Mouse (Mus musculus) embryonic stem cell, embryonic (primary cell): ENCODE results near the gene Tmem201.

ENCODE experiments used
- CTCF ChIA-PET, 4 experiments: fragments of 300-600 bp in 2 of 4; fragments of 350-600 bp in 2 of 4; sonication (Branson Sonifier 250); formaldehyde crosslinking; loops; one replicate each; lab custom pipeline; 2022; ENCODE audit warnings: inconsistent platforms in 2 of 4; lab: Charles Lee
- POLR2A ChIA-PET, 4 experiments: fragments of 300-600 bp in 2 of 4; fragments of 350-600 bp in 2 of 4; sonication (Branson Sonifier 250); formaldehyde crosslinking; loops; one replicate each; lab custom pipeline; 2022; ENCODE audit warnings: antibody characterized with exemption in 4 of 4, inconsistent platforms in 1 of 4; lab: Charles Lee

Gene Tmem201

GRCm38 (mm10) chr4:149714542-149714941 lies 23.3 kb downstream of the Tmem201 start:
- CTCF ChIA-PET, result interaction anchor here in 3 of 4 experiments (0.5 to 4.0 kb wide), 17 partner anchors 10 to 407 kb away, joined by 3 to 24 read pairs (median 5); partner anchors contain the start of gene Tmem201 (in 1 of the 3)
- POLR2A ChIA-PET, result interaction anchor here in 3 of 4 experiments (0.6 to 2.3 kb wide), 20 partner anchors 10 to 371 kb away, joined by 3 to 10 read pairs (median 4); partner anchors contain the start of genes Tmem201 (in 2 of the 3), Pik3cd (in 1 of the 3) and Slc25a33 (in 1 of the 3)

GRCm38 (mm10) chr4:149711955-149712354 lies 25.9 kb downstream of the Tmem201 start:
- ChIA-PET POLR2A (interaction anchor here in 2 of 4 experiments (0.6 to 1.1 kb wide), 3 partner anchors 14 to 318 kb away, joined by 3 to 8 read pairs (median 4); no protein-coding TSS in a partner anchor), CTCF (interaction anchor here (0.6 to 2.5 kb wide), 16 partner anchors 8 to 157 kb away, joined by 3 to 24 read pairs (median 4); no protein-coding TSS in a partner anchor)

GRCm38 (mm10) chr4:149711485-149711884 lies 26.4 kb downstream of the Tmem201 start:
- ChIA-PET CTCF (interaction anchor here (0.6 to 2.5 kb wide), 17 partner anchors 8 to 157 kb away, joined by 3 to 24 read pairs (median 4); no protein-coding TSS in a partner anchor), POLR2A (interaction anchor here in 2 of 4 experiments (0.6 to 1.1 kb wide), 3 partner anchors 13 to 319 kb away, joined by 3 to 8 read pairs (median 4); no protein-coding TSS in a partner anchor)

DNA sequence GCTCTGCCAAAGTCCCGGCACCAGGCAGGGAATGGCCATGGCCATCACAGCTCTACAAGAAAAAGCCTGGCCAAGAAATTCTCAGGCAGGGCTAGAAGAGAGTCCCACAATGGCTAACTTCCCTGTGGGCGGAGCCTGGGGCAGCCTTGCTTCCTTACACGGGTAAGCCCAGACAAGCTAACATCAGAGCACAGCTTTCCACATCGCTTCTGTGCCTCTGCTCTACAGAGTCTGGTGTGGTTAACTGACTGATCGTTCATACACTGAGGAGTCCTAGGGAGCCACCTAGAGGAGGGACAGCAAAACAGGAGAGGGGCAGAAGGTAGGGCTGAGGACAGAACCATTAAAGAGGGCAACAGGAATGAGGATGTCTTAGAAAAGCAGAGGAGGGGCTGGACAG lies 27.3 kb downstream of the Tmem201 start:
- POLR2A ChIA-PET, result interaction anchor here in 3 of 4 experiments (0.6 to 1.1 kb wide), 17 partner anchors 9 to 1185 kb away, joined by 3 to 6 read pairs (median 3); partner anchors contain the start of genes Gpr157 (in 1 of the 3) and Slc25a33 (in 1 of the 3)
- CTCF ChIA-PET, result interaction anchor here (0.5 to 2.5 kb wide), 46 partner anchors 9 to 842 kb away, joined by 3 to 24 read pairs (median 4); partner anchors contain the start of genes Gpr157 (in 1 of the 4), Pik3cd (in 1 of the 4) and Tmem201 (in 1 of the 4)

DNA sequence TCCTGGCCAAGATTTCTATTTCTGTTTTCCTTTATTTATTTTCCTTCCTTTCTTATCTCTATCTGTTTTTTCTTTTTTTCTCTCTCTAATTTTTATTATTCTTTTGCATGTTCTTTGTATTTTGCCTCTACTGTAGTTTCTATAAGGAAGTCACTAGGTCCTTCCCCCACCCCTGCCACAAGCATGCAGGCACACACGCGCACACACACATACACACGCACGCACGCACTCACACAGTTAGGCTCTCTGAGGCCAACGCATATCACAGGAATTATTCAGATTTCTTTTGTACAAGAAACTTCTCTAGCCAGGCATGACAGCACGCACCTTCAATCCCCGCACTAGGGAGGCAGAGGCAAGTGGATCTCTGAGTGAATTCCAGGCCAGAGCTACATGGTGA lies 31.9 kb downstream of the Tmem201 start:
- POLR2A ChIA-PET, result interaction anchor here in 2 of 4 experiments (0.8 to 1.3 kb wide), 4 partner anchors 13 to 303 kb away, joined by 3 to 4 read pairs (median 3); no protein-coding TSS in a partner anchor
- CTCF ChIA-PET, result interaction anchor here in 1 of 4 experiments (0.6 kb wide), 1 partner anchor 46 kb away, joined by 5 read pairs; no protein-coding TSS in a partner anchor

- POLR2A ChIA-PET, result interaction anchor here in 3 of 4 experiments (0.5 to 1.6 kb wide), 4 partner anchors 22 to 304 kb away, joined by 3 to 5 read pairs (median 3); no protein-coding TSS in a partner anchor
- CTCF ChIA-PET, result no interaction called here
Observed at GRCm38 (mm10) chr4:149705298-149705697, 32.5 kb downstream of the Tmem201 start.

DNA sequence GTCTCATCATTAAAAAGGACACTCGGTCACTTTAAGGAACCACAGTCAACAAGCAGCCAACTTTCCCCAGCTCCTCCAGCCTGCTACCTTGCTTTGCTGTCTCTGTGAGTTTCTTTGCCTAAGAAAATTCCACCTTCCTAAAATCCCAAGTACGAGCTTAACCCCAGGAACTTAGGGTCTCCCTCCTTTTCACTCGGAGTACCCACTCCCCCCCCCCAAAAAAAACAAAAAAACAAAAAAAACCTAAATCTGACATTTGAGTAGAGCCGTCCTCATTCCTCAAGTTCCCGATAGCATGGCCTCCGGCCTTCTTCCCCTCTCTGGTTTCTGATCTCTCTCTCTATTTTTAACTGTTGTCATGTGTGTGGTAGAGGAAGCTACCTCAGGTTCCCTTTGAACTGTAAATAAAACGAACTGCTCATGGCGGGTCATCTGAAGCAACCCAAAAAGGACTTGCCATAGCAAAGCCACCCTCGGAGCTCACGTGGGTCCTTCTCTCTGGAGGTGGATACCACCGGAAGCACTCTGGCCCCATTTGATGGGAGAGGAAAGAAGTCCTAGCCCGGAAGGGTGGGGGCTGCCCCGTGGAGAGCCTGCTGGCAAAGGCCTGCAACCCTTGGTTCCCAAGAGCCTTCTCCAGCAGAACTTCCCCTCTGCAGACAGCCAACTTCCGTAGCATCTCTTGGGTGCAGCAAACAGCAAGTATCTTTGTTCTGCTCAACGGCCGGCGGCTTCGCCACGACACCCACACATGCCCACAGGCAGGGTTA lies 35.4 kb downstream of the Tmem201 start, which contains the start of gene Pik3cd:
TSS of gene Pik3cd (minus strand) at position 362 of the 770 bp plus-strand sequence.
- POLR2A ChIA-PET, result interaction anchor here in 3 of 4 experiments (0.6 to 2.1 kb wide), 23 partner anchors 11 to 1095 kb away, joined by 3 to 13 read pairs (median 4); partner anchors contain the start of genes Tmem201 (in 2 of the 3) and Slc25a33 (in 1 of the 3)
- CTCF ChIA-PET, result interaction anchor here (0.6 to 3.1 kb wide), 13 partner anchors 8 to 336 kb away, joined by 3 to 10 read pairs (median 3); partner anchors contain the start of gene Tmem201 (in 1 of the 4)

DNA sequence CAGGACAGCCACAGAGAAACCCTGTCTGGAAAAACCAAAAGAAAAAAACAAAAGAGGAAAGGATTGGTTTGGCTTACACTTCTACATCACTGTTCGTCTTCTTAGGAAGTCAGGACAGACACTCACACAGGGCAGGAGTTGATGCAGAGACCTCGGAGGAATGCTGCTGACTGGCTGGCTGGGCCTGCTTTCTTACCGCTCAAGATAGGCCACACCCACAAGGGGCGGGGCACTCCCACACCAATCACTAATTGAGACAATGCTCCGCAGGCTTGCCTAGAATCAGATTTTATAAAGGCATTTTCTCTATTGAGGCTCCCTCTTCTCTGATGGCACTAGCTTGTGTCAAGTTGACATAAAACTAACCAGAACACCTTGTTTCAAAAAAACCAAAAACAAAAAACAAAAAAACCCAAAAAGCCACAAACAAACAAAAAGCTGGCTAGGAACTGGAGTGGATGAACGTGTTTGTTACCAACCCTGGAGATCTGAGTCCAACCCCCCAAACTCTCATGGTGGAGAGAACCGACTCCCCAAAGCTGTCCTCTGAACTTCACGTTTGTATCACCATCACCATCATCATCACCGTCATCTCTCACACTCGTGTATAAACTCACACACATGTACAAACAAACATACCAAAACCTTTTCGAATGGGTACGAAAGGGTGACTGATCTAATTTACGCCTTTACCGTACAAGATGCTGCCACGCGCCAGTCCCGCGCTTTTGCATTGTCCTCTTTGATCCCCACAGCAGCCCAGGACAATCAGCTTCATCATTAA lies 36.2 kb downstream of the Tmem201 start:
- ChIA-PET POLR2A (interaction anchor here in 3 of 4 experiments (0.6 to 2.1 kb wide), 18 partner anchors 9 to 958 kb away, joined by 3 to 12 read pairs (median 4); partner anchors contain the start of genes Tmem201 (in 2 of the 3) and Slc25a33 (in 1 of the 3)), CTCF (interaction anchor here in 3 of 4 experiments (0.6 to 3.1 kb wide), 10 partner anchors 9 to 337 kb away, joined by 3 to 10 read pairs (median 3); partner anchors contain the start of gene Tmem201 (in 1 of the 3))

- CTCF ChIA-PET, result interaction anchor here in 2 of 4 experiments (1.3 to 2.7 kb wide), 3 partner anchors 11 to 45 kb away, joined by 4 to 24 read pairs (median 18); no protein-coding TSS in a partner anchor
- POLR2A ChIA-PET, result interaction anchor here in 1 of 4 experiments (1.1 to 2.1 kb wide), 2 partner anchors 11 to 14 kb away, joined by 4 to 10 read pairs; no protein-coding TSS in a partner anchor
Observed at GRCm38 (mm10) chr4:149699953-149700352, 37.9 kb downstream of the Tmem201 start.

DNA sequence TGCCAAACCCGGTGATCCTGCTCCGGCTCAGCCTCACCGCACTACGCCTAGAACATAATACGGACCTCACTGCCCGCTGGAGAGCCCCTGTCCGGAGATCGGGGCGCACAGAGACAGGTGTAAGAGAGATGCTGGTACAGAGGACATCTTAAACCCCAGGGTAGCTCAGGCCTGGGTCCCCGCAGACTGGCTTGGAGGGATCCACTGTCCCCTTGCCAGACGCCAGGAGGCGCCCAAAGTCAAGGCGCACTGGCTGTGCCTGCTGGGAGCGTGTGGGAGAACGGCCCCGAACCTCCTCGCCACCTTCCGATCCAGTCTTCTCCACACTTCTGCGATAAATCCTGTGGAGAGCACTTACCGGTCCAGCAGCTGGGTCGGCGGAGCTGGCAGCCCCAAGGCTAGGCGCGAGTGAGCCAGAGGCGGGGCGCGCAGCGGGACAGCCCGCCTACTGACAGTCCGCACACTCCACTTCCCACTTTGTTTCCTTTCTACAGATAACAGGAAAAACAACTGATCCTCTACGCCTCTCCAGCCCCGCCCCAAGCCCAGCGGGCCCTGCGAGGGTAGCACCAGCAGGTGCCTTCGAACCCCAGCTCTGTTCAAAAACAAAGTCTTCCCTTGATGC lies 39.5 kb downstream of the Tmem201 start:
- POLR2A ChIA-PET, result interaction anchor here (0.7 to 2.1 kb wide), 28 partner anchors 9 to 989 kb away, joined by 3 to 10 read pairs (median 4); partner anchors contain the start of genes Gpr157 (in 1 of the 4), Kif1b (in 1 of the 4) and Tmem201 (in 1 of the 4)
- CTCF ChIA-PET, result interaction anchor here (0.5 to 2.7 kb wide), 46 partner anchors 8 to 1092 kb away, joined by 3 to 24 read pairs (median 4); partner anchors contain the start of genes Gpr157 (in 1 of the 4) and Tmem201 (in 1 of the 4)

DNA sequence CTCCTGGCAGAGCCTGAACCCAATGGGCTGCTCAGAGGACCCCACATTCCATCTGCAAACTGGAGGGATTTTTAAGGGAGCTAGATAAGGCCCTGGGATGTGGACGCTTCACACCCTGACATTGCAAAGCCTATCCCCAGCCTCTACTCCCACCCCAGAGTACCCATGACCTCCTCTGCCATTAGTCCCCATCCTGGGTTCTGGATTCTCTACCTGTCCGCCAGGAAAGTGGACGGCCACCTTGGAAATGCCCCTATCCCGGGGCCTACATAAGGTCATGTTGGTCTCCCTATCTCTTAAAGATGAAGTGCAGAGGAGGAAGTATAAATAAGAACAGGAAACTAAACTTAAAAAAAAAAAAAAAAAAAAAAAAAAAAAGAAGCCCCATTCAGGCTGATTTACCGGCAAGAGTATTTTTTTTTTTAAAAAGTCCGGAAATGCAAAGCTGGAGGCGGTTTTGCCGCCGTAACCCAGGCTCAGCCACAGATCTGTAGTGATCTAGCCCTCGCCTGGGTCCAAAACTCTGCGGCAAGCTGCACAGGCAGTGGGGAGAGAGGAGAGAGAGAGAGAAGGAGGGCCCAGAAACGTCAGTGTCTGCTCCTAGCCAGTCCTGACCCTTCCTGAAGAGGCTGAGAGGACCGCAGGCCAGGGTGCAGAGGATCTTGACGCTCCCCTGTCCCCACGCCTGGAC lies 40.2 kb downstream of the Tmem201 start:
- POLR2A ChIA-PET, result interaction anchor here (0.6 to 2.1 kb wide), 25 partner anchors 8 to 988 kb away, joined by 3 to 10 read pairs (median 4); partner anchors contain the start of genes Gpr157 (in 1 of the 4) and Tmem201 (in 1 of the 4)
- CTCF ChIA-PET, result interaction anchor here (0.5 to 2.7 kb wide), 42 partner anchors 7 to 1092 kb away, joined by 3 to 24 read pairs (median 4); partner anchors contain the start of genes Gpr157 (in 1 of the 4) and Tmem201 (in 1 of the 4)

DNA sequence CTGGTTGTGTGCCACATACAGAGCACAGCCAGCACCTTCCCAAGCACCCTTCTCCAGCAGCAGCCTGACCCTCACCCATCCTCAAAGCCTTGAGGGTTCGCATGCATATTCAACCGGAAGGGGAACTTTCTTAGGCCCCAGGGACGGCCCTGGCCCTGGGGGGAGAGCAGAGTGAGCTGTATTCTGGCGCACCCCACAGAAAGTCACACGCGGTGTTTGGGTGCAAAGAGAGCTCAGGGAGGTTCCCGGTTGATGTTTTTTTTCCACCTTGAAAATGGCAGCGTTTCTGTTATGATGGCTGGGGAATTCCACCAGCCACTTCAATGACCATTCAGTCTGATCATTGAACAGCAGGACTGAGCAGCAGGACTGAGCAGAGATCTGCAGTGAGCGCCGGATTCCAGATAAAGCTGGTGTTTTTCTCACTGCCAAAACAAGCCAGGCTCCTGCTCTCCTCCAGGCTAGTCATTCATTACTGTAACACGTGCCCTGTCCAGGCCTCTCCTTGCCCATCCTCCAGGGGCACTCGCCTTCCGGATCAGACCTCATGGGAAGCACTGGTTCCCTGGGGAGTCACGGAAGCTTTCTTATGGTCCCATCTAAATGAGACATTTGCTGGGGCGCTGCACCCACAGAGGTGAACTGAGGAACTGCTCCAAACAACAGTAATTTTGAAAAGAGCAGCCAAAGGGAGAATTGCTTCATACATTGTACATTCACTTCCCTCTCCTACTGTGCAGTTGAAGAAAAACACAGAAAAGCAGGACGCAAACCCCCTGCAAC lies 41.5 kb downstream of the Tmem201 start:
- POLR2A ChIA-PET, result interaction anchor here in 3 of 4 experiments (0.6 to 2.2 kb wide), 8 partner anchors 12 to 489 kb away, joined by 3 to 7 read pairs (median 4); partner anchors contain the start of gene Tmem201 (in 1 of the 3)
- CTCF ChIA-PET, result interaction anchor here in 3 of 4 experiments (0.6 to 2.5 kb wide), 13 partner anchors 13 to 1392 kb away, joined by 3 to 12 read pairs (median 3); partner anchors contain the start of gene Tmem201 (in 1 of the 3)

DNA sequence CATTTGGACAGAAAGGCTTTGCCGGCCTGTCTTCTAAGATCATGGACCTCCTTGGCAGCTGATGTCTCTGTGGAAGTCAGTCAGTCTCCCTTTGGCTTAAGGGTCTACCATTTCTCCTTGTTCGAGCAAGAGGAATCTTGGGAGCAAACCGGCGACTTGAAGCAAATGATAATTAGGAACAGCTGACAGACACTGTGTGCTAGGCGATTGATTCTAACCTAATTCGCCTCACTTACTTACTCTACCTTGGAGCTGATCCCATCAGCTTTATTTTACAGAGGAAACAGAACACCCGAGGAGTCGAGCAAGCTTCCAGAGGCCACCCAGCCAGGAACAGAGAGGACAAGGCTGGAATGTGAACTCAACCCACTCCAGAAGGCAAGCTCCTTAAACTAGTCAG lies 46.5 kb downstream of the Tmem201 start:
- ChIA-PET POLR2A (interaction anchor here in 1 of 4 experiments (0.5 to 1.7 kb wide), 3 partner anchors 8 to 17 kb away, joined by 3 to 7 read pairs (median 4); no protein-coding TSS in a partner anchor), CTCF (interaction anchor here in 2 of 4 experiments (1.0 to 1.1 kb wide), 5 partner anchors 11 to 482 kb away, joined by 3 to 4 read pairs (median 3); partner anchors contain the start of gene Pik3cd (in 1 of the 2))

GRCm38 (mm10) chr4:149690828-149691280 lies 47.0 kb downstream of the Tmem201 start:
- ChIA-PET CTCF (interaction anchor here in 1 of 4 experiments (1.0 to 1.4 kb wide), 5 partner anchors 8 to 482 kb away, joined by 3 to 5 read pairs (median 3); partner anchors contain the start of gene Pik3cd), POLR2A (interaction anchor here in 1 of 4 experiments (0.5 to 1.9 kb wide), 5 partner anchors 12 to 23 kb away, joined by 3 to 12 read pairs (median 4); partner anchors contain the start of gene Pik3cd)
